Mouse (Mus musculus): Measurements from ENCODE around the gene Zfp746.
"Not testable (repeated sequence)": the region's sequence is repeated elsewhere in the genome, so short reads cannot be mapped to it uniquely, and the experiment has no call there.

The Zfp746 gene

GRCm38 (mm10) chr6:48086471-48086878 is at the start of gene Zfp746:
TSS of gene Zfp746 (minus strand) at chr6:48086593.
- Histone ChIP-seq H3K36me3 (ENCODE audit: control insufficient read depth, insufficient read depth, low read length, poor library complexity, severe bottlenecking) (peaks cover 6% of the 10 kb centered on the region), H3K27me3 (ENCODE audit: control insufficient read depth, insufficient read depth, low read length, poor library complexity, severe bottlenecking) (no peaks in the 10 kb centered on the region)
- DNase-seq (ENCODE audit: low read depth, low spot score): peak; percentile 95

- H3K27me3 ChIP-seq (ENCODE audit: control insufficient read depth, insufficient read depth, low read length, poor library complexity, severe bottlenecking); H3K36me3 ChIP-seq (ENCODE audit: control insufficient read depth, insufficient read depth, low read length, poor library complexity, severe bottlenecking): not testable (repeated sequence)
- peak; percentile 54 for DNase-seq (ENCODE audit: low read depth, low spot score)
Observed at GRCm38 (mm10) chr6:48121092-48121491, 34.7 kb upstream of the Zfp746 start.

- Histone ChIP-seq H3K27me3 (ENCODE audit: control insufficient read depth, insufficient read depth, low read length, poor library complexity, severe bottlenecking) (no peaks in the 10 kb centered on the region), H3K36me3 (ENCODE audit: control insufficient read depth, insufficient read depth, low read length, poor library complexity, severe bottlenecking) (no peaks in the 10 kb centered on the region)
- no peak for DNase-seq (ENCODE audit: low read depth, low spot score)
Observed at GRCm38 (mm10) chr6:48116036-48116435, 29.6 kb upstream of the Zfp746 start.

- Histone ChIP-seq H3K36me3 (ENCODE audit: control insufficient read depth, insufficient read depth, low read length, poor library complexity, severe bottlenecking) (no peaks in the 10 kb centered on the region; the same call in 1 of the 2 replicates), H3K27me3 (ENCODE audit: control insufficient read depth, insufficient read depth, low read length, poor library complexity, severe bottlenecking) (no peaks in the 10 kb centered on the region)
- DNase-seq (ENCODE audit: low read depth, low spot score): peak; percentile 78
Observed at GRCm38 (mm10) chr6:48086957-48087715, 743 bp upstream of the Zfp746 start.

GRCm38 (mm10) chr6:48085521-48086404 is 630 bp downstream of the Zfp746 start:
- peak; percentile 74 for DNase-seq (ENCODE audit: low read depth, low spot score)
- no peaks in the 10 kb centered on the region for H3K27me3 ChIP-seq (ENCODE audit: control insufficient read depth, insufficient read depth, low read length, poor library complexity, severe bottlenecking)
- H3K36me3 ChIP-seq (ENCODE audit: control insufficient read depth, insufficient read depth, low read length, poor library complexity, severe bottlenecking): peaks cover 12% of the 10 kb centered on the region

- H3K36me3 ChIP-seq (ENCODE audit: control insufficient read depth, insufficient read depth, low read length, poor library complexity, severe bottlenecking): peaks cover 20% of the 10 kb centered on the region
- DNase-seq (ENCODE audit: low read depth, low spot score): no peak
- no peaks in the 10 kb centered on the region for H3K27me3 ChIP-seq (ENCODE audit: control insufficient read depth, insufficient read depth, low read length, poor library complexity, severe bottlenecking)
Observed at GRCm38 (mm10) chr6:48083733-48084191, 2.6 kb downstream of the Zfp746 start.

GRCm38 (mm10) chr6:48081952-48082351 is 4.4 kb downstream of the Zfp746 start:
- H3K36me3 ChIP-seq (ENCODE audit: control insufficient read depth, insufficient read depth, low read length, poor library complexity, severe bottlenecking): peaks cover 21% of the 10 kb centered on the region
- no peak for DNase-seq (ENCODE audit: low read depth, low spot score)
- no peaks in the 10 kb centered on the region for H3K27me3 ChIP-seq (ENCODE audit: control insufficient read depth, insufficient read depth, low read length, poor library complexity, severe bottlenecking)

- no peak for DNase-seq (ENCODE audit: low read depth, low spot score)
- Histone ChIP-seq H3K27me3 (ENCODE audit: control insufficient read depth, insufficient read depth, low read length, poor library complexity, severe bottlenecking) (no peaks in the 10 kb centered on the region), H3K36me3 (ENCODE audit: control insufficient read depth, insufficient read depth, low read length, poor library complexity, severe bottlenecking) (peaks cover 24% of the 10 kb centered on the region)
Observed at GRCm38 (mm10) chr6:48081021-48081420, 5.4 kb downstream of the Zfp746 start.

GRCm38 (mm10) chr6:48073316-48073715 is 13.1 kb downstream of the Zfp746 start:
- H3K36me3 ChIP-seq (ENCODE audit: control insufficient read depth, insufficient read depth, low read length, poor library complexity, severe bottlenecking): peaks cover 7% of the 10 kb centered on the region; the same call in 1 of the 2 replicates
- no peaks in the 10 kb centered on the region for H3K27me3 ChIP-seq (ENCODE audit: control insufficient read depth, insufficient read depth, low read length, poor library complexity, severe bottlenecking)
- DNase-seq (ENCODE audit: low read depth, low spot score): peak; percentile 50

GRCm38 (mm10) chr6:48067492-48067891 is 18.9 kb downstream of the Zfp746 start:
- no peaks in the 10 kb centered on the region for H3K27me3 ChIP-seq (ENCODE audit: control insufficient read depth, insufficient read depth, low read length, poor library complexity, severe bottlenecking)
- H3K36me3 ChIP-seq (ENCODE audit: control insufficient read depth, insufficient read depth, low read length, poor library complexity, severe bottlenecking): peaks cover 17% of the 10 kb centered on the region
- no peak for DNase-seq (ENCODE audit: low read depth, low spot score)

- Histone ChIP-seq H3K36me3 (ENCODE audit: control insufficient read depth, insufficient read depth, low read length, poor library complexity, severe bottlenecking) (peaks cover 17% of the 10 kb centered on the region), H3K27me3 (ENCODE audit: control insufficient read depth, insufficient read depth, low read length, poor library complexity, severe bottlenecking) (no peaks in the 10 kb centered on the region)
- no peak for DNase-seq (ENCODE audit: low read depth, low spot score)
Observed at GRCm38 (mm10) chr6:48065587-48066075, 20.8 kb downstream of the Zfp746 start.

- Histone ChIP-seq H3K27me3 (ENCODE audit: control insufficient read depth, insufficient read depth, low read length, poor library complexity, severe bottlenecking) (no peaks in the 10 kb centered on the region), H3K36me3 (ENCODE audit: control insufficient read depth, insufficient read depth, low read length, poor library complexity, severe bottlenecking) (peaks cover 17% of the 10 kb centered on the region)
- DNase-seq (ENCODE audit: low read depth, low spot score): no peak
Observed at GRCm38 (mm10) chr6:48064451-48064850, 21.9 kb downstream of the Zfp746 start.

GRCm38 (mm10) chr6:48063940-48064339 is 22.5 kb downstream of the Zfp746 start:
- no peak for DNase-seq (ENCODE audit: low read depth, low spot score)
- Histone ChIP-seq H3K27me3 (ENCODE audit: control insufficient read depth, insufficient read depth, low read length, poor library complexity, severe bottlenecking) (no peaks in the 10 kb centered on the region), H3K36me3 (ENCODE audit: control insufficient read depth, insufficient read depth, low read length, poor library complexity, severe bottlenecking) (peaks cover 17% of the 10 kb centered on the region)

- DNase-seq (ENCODE audit: low read depth, low spot score): no peak
- no peaks in the 10 kb centered on the region for H3K27me3 ChIP-seq (ENCODE audit: control insufficient read depth, insufficient read depth, low read length, poor library complexity, severe bottlenecking)
Observed at GRCm38 (mm10) chr6:48060895-48061294, 25.5 kb downstream of the Zfp746 start.

GRCm38 (mm10) chr6:48060421-48060820 is 26.0 kb downstream of the Zfp746 start:
- Histone ChIP-seq H3K36me3 (ENCODE audit: control insufficient read depth, insufficient read depth, low read length, poor library complexity, severe bottlenecking) (peaks cover 5% of the 10 kb centered on the region), H3K27me3 (ENCODE audit: control insufficient read depth, insufficient read depth, low read length, poor library complexity, severe bottlenecking) (no peaks in the 10 kb centered on the region)
- DNase-seq (ENCODE audit: low read depth, low spot score): no peak

More at GRCm38 (mm10) chr6:48060895-48061294, 25.5 kb downstream of the Zfp746 start:
- H3K36me3 ChIP-seq (ENCODE audit: control insufficient read depth, insufficient read depth, low read length, poor library complexity, severe bottlenecking): peaks cover 8% of the 10 kb centered on the region
